Mouse (Mus musculus): ENCODE data around the gene Pdzd3. TPM values are rescaled to one million over a fixed set of nuclear protein-coding genes. Genes with fewer than 3 reads are reported as not detected.
A peak's percentile ranks its signal among the peaks of the same experiment; 100 is the strongest.

Gene Pdzd3
- total RNA-seq, 1 experiment from 2014 or later = not detected

GRCm38 (mm10) chr9:44231609-44232008, 19.7 kb downstream of the Pdzd3 start:
- no peak for ATAC-seq (replicated peaks; ENCODE audit: insufficient number of reproducible peaks, low FRiP score, low TSS enrichment, poor library complexity, severe bottlenecking)

DNA sequence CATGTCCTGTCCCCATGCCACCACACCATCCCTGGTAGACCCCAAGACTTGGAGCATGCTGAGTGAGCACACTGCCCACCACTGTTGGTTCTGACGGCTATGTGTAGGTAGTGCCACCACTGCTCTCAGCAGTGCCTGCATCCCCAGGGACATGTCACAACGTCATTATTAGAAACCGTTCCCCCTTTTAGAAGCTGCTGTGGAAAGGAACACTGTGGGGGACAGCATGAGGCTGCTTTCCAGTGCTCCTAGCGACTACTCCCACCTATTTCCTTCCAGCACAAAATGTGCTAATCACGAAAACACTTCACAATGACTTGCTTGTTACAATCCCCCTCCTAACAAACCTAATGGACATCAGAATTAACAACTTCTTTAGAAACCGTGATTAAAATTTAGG, 25.3 kb downstream of the Pdzd3 start:
- ATAC-seq (replicated peaks; ENCODE audit: insufficient number of reproducible peaks, low FRiP score, low TSS enrichment, poor library complexity, severe bottlenecking) = no peak

DNA sequence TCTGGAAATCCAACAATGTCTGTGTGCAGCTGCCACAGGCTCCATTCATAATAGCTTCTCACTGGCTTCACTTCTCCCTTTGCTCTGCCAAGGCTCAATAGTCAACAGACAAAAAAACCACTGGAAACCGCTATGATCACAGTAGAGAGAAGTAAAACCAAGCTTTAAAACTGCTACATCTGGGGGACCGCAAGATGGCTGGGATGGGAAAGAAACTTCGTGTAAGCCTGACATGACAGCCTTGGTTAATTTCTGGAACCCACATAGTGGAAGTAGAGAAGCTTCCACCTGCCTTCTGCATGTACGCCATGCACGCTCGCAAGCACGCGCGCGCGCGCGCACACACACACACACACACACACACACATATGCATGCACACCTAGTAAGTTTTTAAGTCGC, 37.7 kb downstream of the Pdzd3 start:
- peak; percentile 47 for ATAC-seq (replicated peaks; ENCODE audit: insufficient number of reproducible peaks, low FRiP score, low TSS enrichment, poor library complexity, severe bottlenecking)

DNA sequence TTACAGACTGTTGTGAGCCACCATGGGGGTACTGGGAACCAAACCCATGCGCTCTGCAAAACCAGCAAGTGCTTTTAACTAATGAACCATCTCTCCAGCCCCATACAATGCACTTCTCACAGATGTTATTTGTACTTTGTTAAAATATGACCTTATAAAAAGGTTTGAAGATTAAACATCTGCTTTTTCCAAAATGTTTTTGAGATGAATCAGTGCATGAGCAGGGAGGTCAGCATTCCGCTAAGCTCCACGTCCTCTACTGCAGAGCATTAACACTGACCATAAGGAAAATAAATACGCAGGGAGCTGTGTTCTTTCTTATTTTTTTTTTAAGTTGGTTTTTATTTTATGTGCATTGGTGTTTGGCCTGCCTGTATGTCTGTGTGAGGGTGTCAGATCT, 38.9 kb downstream of the Pdzd3 start:
- no peak for ATAC-seq (replicated peaks; ENCODE audit: insufficient number of reproducible peaks, low FRiP score, low TSS enrichment, poor library complexity, severe bottlenecking)

DNA sequence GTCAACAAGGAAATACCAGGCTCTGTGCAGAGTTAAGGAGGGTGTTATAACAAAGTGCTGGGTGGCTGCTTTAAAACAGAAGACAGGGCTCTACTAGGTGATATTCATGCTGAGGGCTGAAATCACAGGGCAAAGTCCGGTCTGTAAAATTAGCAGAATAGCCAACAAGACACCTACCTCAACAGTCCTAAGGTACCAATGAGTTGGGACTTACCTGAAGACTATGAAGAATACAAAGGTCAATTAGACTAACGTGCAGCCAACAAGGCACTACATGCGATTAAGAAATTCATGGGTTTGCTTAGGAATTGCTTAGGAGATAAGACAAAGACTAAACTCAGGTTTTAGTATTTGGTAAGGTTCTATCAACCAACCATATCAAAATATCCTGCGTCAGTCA, 41.9 kb downstream of the Pdzd3 start:
- ATAC-seq (replicated peaks; ENCODE audit: insufficient number of reproducible peaks, low FRiP score, low TSS enrichment, poor library complexity, severe bottlenecking) = no peak

- ATAC-seq (replicated peaks; ENCODE audit: insufficient number of reproducible peaks, low FRiP score, low TSS enrichment, poor library complexity, severe bottlenecking) = no peak
These were observed 43.4 kb downstream of the Pdzd3 start for GRCm38 (mm10) chr9:44207840-44208239.

GRCm38 (mm10) chr9:44200458-44200857, 50.8 kb downstream of the Pdzd3 start:
- ATAC-seq (replicated peaks; ENCODE audit: insufficient number of reproducible peaks, low FRiP score, low TSS enrichment, poor library complexity, severe bottlenecking) = no peak

- no peak for ATAC-seq (replicated peaks; ENCODE audit: insufficient number of reproducible peaks, low FRiP score, low TSS enrichment, poor library complexity, severe bottlenecking)
These were observed 51.7 kb downstream of the Pdzd3 start for GRCm38 (mm10) chr9:44199580-44199979.

DNA sequence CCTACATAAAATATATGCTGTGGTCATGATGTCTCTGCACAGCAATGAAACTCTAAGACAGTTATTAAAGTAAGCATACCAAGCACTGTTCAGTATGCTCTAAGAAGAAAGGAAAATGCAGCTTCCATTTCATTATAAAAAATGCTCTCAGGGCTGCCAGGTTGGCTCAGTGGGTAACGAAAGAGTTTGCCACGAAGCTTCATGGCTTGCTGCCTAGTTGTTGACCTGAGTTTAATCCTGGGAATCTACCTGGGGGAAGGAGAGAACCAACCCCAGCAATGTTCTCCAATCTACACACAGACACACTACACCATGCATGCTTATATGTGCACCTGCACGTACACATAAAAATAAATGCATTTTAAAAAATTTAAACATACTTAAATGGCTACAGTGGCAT, 52.1 kb downstream of the Pdzd3 start:
- no peak for ATAC-seq (replicated peaks; ENCODE audit: insufficient number of reproducible peaks, low FRiP score, low TSS enrichment, poor library complexity, severe bottlenecking)

Other genes starting within 250 kb of the Pdzd3 start
- 14.7 to 67.2 TPM (median 34.3 TPM) in 3 replicates for gene Thy1, start 208.1 kb downstream of the Pdzd3 start, total RNA-seq (2017)
- gene Usp2, start 184.4 kb downstream of the Pdzd3 start, total RNA-seq (2017) = 2.1 to 8.6 TPM (median 5.6 TPM) in 3 replicates
- gene Mfrp, start 149.7 kb downstream of the Pdzd3 start, total RNA-seq (2017) = not detected in 3 replicates
- gene C1qtnf5, start 144.2 kb downstream of the Pdzd3 start, total RNA-seq (2017) = not detected in 3 replicates
- gene Gm49380, start 138.0 kb downstream of the Pdzd3 start, total RNA-seq (2017) = not detected in 3 replicates
- gene Rnf26, start 138.0 kb downstream of the Pdzd3 start, total RNA-seq (2017) = 3.8 to 7.1 TPM (median 5.7 TPM) in 3 replicates
- 13.5 to 48.9 TPM (median 15.1 TPM) in 3 replicates for gene Mcam, start 117.0 kb downstream of the Pdzd3 start, total RNA-seq (2017)
- gene Cbl, start 17.4 kb downstream of the Pdzd3 start, total RNA-seq (2017) = 47.1 to 115 TPM (median 63.1 TPM) in 3 replicates
- gene Ccdc153, start 10.8 kb downstream of the Pdzd3 start, total RNA-seq (2017) = not detected in 3 replicates
- gene Nlrx1, start 17.1 kb upstream of the Pdzd3 start, total RNA-seq (2017) = 14.8 to 15.8 TPM (median 15.3 TPM) in 3 replicates
- not detected in 3 replicates for gene Abcg4, start 37.1 kb upstream of the Pdzd3 start, total RNA-seq (2017)
- 22.9 to 34.0 TPM (median 23.0 TPM) in 3 replicates for gene Hinfp, start 54.2 kb upstream of the Pdzd3 start, total RNA-seq (2017)
- 6.0 to 18.9 TPM (median 12.2 TPM) in 3 replicates for gene C2cd2l, start 68.8 kb upstream of the Pdzd3 start, total RNA-seq (2017)
- 1.8 to 5.6 TPM (median 2.3 TPM) in 3 replicates for gene Dpagt1, start 74.5 kb upstream of the Pdzd3 start, total RNA-seq (2017)
- gene H2afx, start 83.2 kb upstream of the Pdzd3 start, total RNA-seq (2017) = 8.1 to 12.3 TPM (median 8.6 TPM) in 3 replicates
- gene Hmbs, start 92.8 kb upstream of the Pdzd3 start, total RNA-seq (2017) = 8.2 to 19.1 TPM (median 15.1 TPM) in 3 replicates
- 27.4 to 38.1 TPM (median 32.2 TPM) in 3 replicates for gene Vps11, start 110.2 kb upstream of the Pdzd3 start, total RNA-seq (2017)
- gene Hyou1, start 128.0 kb upstream of the Pdzd3 start, total RNA-seq (2017) = 47.1 to 80.0 TPM (median 54.2 TPM) in 3 replicates
- gene Slc37a4, start 145.4 kb upstream of the Pdzd3 start, total RNA-seq (2017) = 15.9 to 33.9 TPM (median 22.1 TPM) in 3 replicates
- 995 to 1,562 TPM (median 1,501 TPM) in 3 replicates for gene Rps25, start 155.7 kb upstream of the Pdzd3 start, total RNA-seq (2017)
- 25.9 to 40.8 TPM (median 32.3 TPM) in 3 replicates for gene Trappc4, start 156.1 kb upstream of the Pdzd3 start, total RNA-seq (2017)
- gene Ccdc84, start 167.1 kb upstream of the Pdzd3 start, total RNA-seq (2017) = 25.5 to 38.4 TPM (median 28.7 TPM) in 3 replicates
- not detected in 3 replicates for gene Foxr1, start 189.7 kb upstream of the Pdzd3 start, total RNA-seq (2017)
- gene Upk2, start 203.5 kb upstream of the Pdzd3 start, total RNA-seq (2017) = not detected in 3 replicates
- gene Bcl9l, start 231.4 kb upstream of the Pdzd3 start, total RNA-seq (2017) = 2.8 to 14.1 TPM (median 2.8 TPM) in 3 replicates